Mouse (Mus musculus): ENCODE data around the gene Ntn1. TPM values are rescaled to one million over a fixed set of nuclear protein-coding genes. Genes with fewer than 3 reads are reported as not detected.

Gene Ntn1
- polyA plus RNA-seq, 1 experiment from 2014 or later = 25.7 TPM

- H3K4me3 ChIP-seq (replicated peaks) = no peak overlapping the region
- WGBS = 35% methylated on average over 11 of the region's 11 CpGs
- peaks cover 63% of the 10 kb centered on the region for H3K27me3 ChIP-seq (replicated peaks)
- no peak for ATAC-seq (ENCODE audit: low FRiP score)
- H3K4me1 ChIP-seq = peaks cover 54% of the 10 kb centered on the region
- no peak overlapping the region for H3K9ac ChIP-seq (replicated peaks)
- no peak overlapping the region for H3K4me2 ChIP-seq
- no peaks in the 10 kb centered on the region for H3K9me3 ChIP-seq (replicated peaks)
- H3K36me3 ChIP-seq = no peaks in the 10 kb centered on the region
- H3K27ac ChIP-seq (replicated peaks) = no peak overlapping the region
Measured at GRCm38 (mm10) chr11:68387971-68388654, 12.5 kb downstream of the Ntn1 start.

GRCm38 (mm10) chr11:68387441-68387760, 13.2 kb downstream of the Ntn1 start:
- Histone ChIP-seq H3K4me2 (peak overlapping the region; percentile 99), H3K9me3 (replicated peaks) (no peaks in the 10 kb centered on the region), H3K4me3 (replicated peaks) (peak overlapping the region; percentile 59), H3K9ac (replicated peaks) (peak overlapping the region; percentile 57), H3K36me3 (no peaks in the 10 kb centered on the region), H3K4me1 (peaks cover 54% of the 10 kb centered on the region), H3K27ac (replicated peaks) (peak overlapping the region; percentile 71), H3K27me3 (replicated peaks) (peaks cover 60% of the 10 kb centered on the region)
- ATAC-seq (ENCODE audit: low FRiP score) = no peak
- WGBS = 16% methylated on average over 4 of the region's 4 CpGs

GRCm38 (mm10) chr11:68386589-68387440, 13.8 kb downstream of the Ntn1 start:
- H3K27ac ChIP-seq (replicated peaks) = peak overlapping the region; percentile 71
- peaks cover 54% of the 10 kb centered on the region for H3K4me1 ChIP-seq
- ATAC-seq (ENCODE audit: low FRiP score) = peak; percentile 68; the same call in 1 of the 2 replicates
- H3K4me2 ChIP-seq = peak overlapping the region; percentile 99
- peak overlapping the region; percentile 57 for H3K9ac ChIP-seq (replicated peaks)
- H3K9me3 ChIP-seq (replicated peaks) = no peaks in the 10 kb centered on the region
- peak overlapping the region; percentile 59 for H3K4me3 ChIP-seq (replicated peaks)
- 1% methylated on average over 86 of the region's 90 CpGs for WGBS
- no peaks in the 10 kb centered on the region for H3K36me3 ChIP-seq
- H3K27me3 ChIP-seq (replicated peaks) = peaks cover 54% of the 10 kb centered on the region

GRCm38 (mm10) chr11:68385921-68386588, 14.6 kb downstream of the Ntn1 start:
- under 1% methylated on average over 67 of the region's 68 CpGs for WGBS
- Histone ChIP-seq H3K9ac (replicated peaks) (peak overlapping the region; percentile 57), H3K4me2 (peak overlapping the region; percentile 99), H3K9me3 (replicated peaks) (no peaks in the 10 kb centered on the region), H3K4me3 (replicated peaks) (peak overlapping the region; percentile 59), H3K4me1 (peaks cover 58% of the 10 kb centered on the region), H3K27ac (replicated peaks) (peak overlapping the region; percentile 71), H3K27me3 (replicated peaks) (peaks cover 47% of the 10 kb centered on the region), H3K36me3 (no peaks in the 10 kb centered on the region)
- ATAC-seq (ENCODE audit: low FRiP score) = peak; percentile 49

- peak overlapping the region; percentile 57 for H3K9ac ChIP-seq (replicated peaks)
- peak overlapping the region; percentile 71 for H3K27ac ChIP-seq (replicated peaks)
- under 1% methylated on average over 94 of the region's 94 CpGs for WGBS
- H3K4me3 ChIP-seq (replicated peaks) = peak overlapping the region; percentile 59
- peaks cover 39% of the 10 kb centered on the region for H3K27me3 ChIP-seq (replicated peaks)
- H3K36me3 ChIP-seq = no peaks in the 10 kb centered on the region
- peak; percentile 15; the same call in 1 of the 2 replicates for ATAC-seq (ENCODE audit: low FRiP score)
- peaks cover 52% of the 10 kb centered on the region for H3K4me1 ChIP-seq
- peak overlapping the region; percentile 99 for H3K4me2 ChIP-seq
- no peaks in the 10 kb centered on the region for H3K9me3 ChIP-seq (replicated peaks)
Measured at GRCm38 (mm10) chr11:68385021-68385821, 15.4 kb downstream of the Ntn1 start.

GRCm38 (mm10) chr11:68384592-68385020, 16.0 kb downstream of the Ntn1 start:
- under 1% methylated on average over 27 of the region's 27 CpGs for WGBS
- Histone ChIP-seq H3K27me3 (replicated peaks) (peaks cover 36% of the 10 kb centered on the region), H3K4me3 (replicated peaks) (peak overlapping the region; percentile 59), H3K27ac (replicated peaks) (peak overlapping the region; percentile 71), H3K36me3 (no peaks in the 10 kb centered on the region), H3K9me3 (replicated peaks) (no peaks in the 10 kb centered on the region), H3K9ac (replicated peaks) (peak overlapping the region; percentile 57), H3K4me1 (peaks cover 51% of the 10 kb centered on the region), H3K4me2 (peak overlapping the region; percentile 99)
- no peak for ATAC-seq (ENCODE audit: low FRiP score)

- Histone ChIP-seq H3K27ac (replicated peaks) (peak overlapping the region; percentile 71; the same call in 1 of the 2 replicates), H3K4me3 (replicated peaks) (peak overlapping the region; percentile 59), H3K4me2 (peak overlapping the region; percentile 99), H3K27me3 (replicated peaks) (peaks cover 35% of the 10 kb centered on the region), H3K36me3 (no peaks in the 10 kb centered on the region), H3K4me1 (peaks cover 52% of the 10 kb centered on the region), H3K9ac (replicated peaks) (peak overlapping the region; percentile 57), H3K9me3 (replicated peaks) (no peaks in the 10 kb centered on the region)
- 3% methylated on average over 12 of the region's 12 CpGs for WGBS
- ATAC-seq (ENCODE audit: low FRiP score) = no peak
Measured at GRCm38 (mm10) chr11:68384131-68384530, 16.5 kb downstream of the Ntn1 start.

GRCm38 (mm10) chr11:68383519-68383918, 17.1 kb downstream of the Ntn1 start:
- ATAC-seq (ENCODE audit: low FRiP score) = no peak
- WGBS = 9% methylated on average over 10 of the region's 10 CpGs
- Histone ChIP-seq H3K36me3 (no peaks in the 10 kb centered on the region), H3K4me3 (replicated peaks) (peak overlapping the region; percentile 59), H3K9ac (replicated peaks) (peak overlapping the region; percentile 36), H3K27ac (replicated peaks) (0 out of 2 replicates have a peak overlapping the region, but pooled peaks have one; percentile 2), H3K4me2 (peak overlapping the region; percentile 99), H3K27me3 (replicated peaks) (peaks cover 29% of the 10 kb centered on the region), H3K4me1 (peaks cover 54% of the 10 kb centered on the region), H3K9me3 (replicated peaks) (no peaks in the 10 kb centered on the region)

GRCm38 (mm10) chr11:68381833-68382232, 18.8 kb downstream of the Ntn1 start:
- Histone ChIP-seq H3K36me3 (no peaks in the 10 kb centered on the region), H3K9me3 (replicated peaks) (no peaks in the 10 kb centered on the region), H3K27ac (replicated peaks) (no peak overlapping the region), H3K4me3 (replicated peaks) (no peak overlapping the region), H3K4me1 (peaks cover 51% of the 10 kb centered on the region), H3K9ac (replicated peaks) (no peak overlapping the region), H3K4me2 (peak overlapping the region; percentile 22), H3K27me3 (replicated peaks) (peaks cover 21% of the 10 kb centered on the region)
- no peak for ATAC-seq (ENCODE audit: low FRiP score)
- WGBS = 67% methylated on average over 1 of the region's 1 CpGs

- no peak for ATAC-seq (ENCODE audit: low FRiP score)
- Histone ChIP-seq H3K9ac (replicated peaks) (no peak overlapping the region), H3K4me3 (replicated peaks) (no peak overlapping the region), H3K4me1 (peaks cover 46% of the 10 kb centered on the region), H3K27me3 (replicated peaks) (peaks cover 21% of the 10 kb centered on the region), H3K9me3 (replicated peaks) (no peaks in the 10 kb centered on the region), H3K36me3 (no peaks in the 10 kb centered on the region), H3K27ac (replicated peaks) (no peak overlapping the region), H3K4me2 (peak overlapping the region; percentile 22)
- WGBS = 53% methylated on average over 9 of the region's 9 CpGs
Measured at GRCm38 (mm10) chr11:68381318-68381717, 19.3 kb downstream of the Ntn1 start.

All from neural tube, embryonic 15.5 days (tissue).